Mouse (Mus musculus) mesoderm, embryonic 11.5 days (tissue): ENCODE measurements at regions not wholly inside any gene's neighbourhood (a gene's known extent, or its start where the extent isn't known, plus 50 kb on each side); places are given as distances from the start of the nearest gene placed in this dataset.

Experiments used
- DNase-seq: peaks from one replicate; pipeline ENCODE4 v3.0.0-alpha.2; 2012; ENCODE audit warnings: low read depth, low spot score

DNA sequence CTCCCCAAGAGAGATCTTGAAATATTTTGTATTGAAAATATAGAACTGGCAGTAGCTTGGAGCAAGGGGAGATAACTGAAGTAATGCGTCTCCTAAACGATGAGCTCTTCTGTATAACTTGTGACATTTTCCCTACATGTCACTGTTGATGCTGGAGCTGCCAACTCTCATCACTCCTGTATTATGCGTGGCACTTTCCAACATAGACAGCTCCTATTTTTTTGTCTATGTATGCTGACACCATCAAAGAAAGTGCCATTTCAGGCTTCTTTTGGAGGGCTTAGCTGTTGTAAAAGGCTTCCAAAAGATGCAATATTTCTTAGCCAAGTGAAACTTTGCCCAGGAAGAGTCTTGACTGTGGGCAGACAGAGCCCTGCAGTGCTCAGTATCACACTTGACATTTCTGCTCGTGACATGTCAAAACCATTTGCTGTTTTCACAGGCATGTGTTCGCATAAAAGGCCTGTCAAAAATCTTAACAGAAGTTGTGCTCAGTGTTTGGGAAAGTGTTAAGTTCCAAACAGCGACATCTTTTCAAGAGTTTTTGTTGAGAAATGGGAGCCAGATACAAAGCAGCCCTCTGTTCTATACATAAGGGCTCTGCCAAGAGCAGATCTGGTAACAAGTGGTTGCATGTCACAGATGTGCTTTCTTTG is 53.6 kb upstream of the Otol1 start:
- DNase-seq: no peak

DNA sequence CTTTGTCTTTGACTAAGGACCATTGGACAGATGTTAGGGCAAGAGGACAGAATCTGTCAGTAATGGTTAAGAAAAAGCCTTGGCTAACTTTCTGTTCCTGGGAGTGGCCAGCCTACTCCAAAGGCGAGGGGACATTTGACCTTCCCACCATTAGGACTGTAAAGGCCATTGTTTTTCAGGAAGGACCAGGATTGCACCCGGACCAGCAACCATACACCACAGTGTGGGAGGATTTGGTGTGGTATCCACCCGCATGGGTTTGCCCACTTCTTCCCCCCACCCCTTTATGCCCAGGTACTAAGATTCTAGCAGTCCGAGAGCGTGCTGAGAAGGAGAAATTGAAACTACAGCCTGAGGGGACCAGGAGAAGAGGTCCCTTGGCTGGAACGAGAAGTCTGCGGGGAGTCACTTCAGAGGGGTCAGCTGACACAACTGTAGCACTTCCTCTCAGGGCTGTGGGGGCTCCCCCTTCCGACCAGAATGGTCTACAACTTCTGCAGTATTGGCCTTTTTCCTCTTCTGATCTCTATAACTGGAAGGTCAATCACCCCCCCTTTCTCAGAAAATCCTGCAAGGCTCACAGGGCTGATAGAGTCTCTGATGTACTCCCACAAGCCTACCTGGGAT is 63.2 kb upstream of the Sptssb start:
- no peak for DNase-seq

DNA sequence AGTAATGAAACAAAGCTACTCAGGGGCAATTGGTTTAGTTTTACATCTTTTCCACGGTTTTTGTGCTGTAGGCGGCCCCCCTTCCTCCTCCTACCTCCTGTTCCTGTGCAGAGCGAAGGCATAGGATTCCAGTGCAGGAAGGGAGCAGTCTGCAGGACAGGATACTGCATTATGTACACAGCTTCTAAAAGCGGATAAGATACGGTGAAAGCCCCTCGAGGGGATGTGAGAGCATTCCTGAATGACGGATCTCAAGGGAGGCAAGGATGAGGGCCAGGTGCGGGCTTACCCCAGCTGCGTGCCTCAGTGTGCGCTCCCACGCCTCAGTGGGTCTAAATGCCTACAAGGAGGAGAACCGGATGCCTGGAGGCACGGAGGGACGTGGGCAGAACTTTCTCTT is 53.1 kb upstream of the Sptssb start:
- DNase-seq: peak; percentile 12

DNA sequence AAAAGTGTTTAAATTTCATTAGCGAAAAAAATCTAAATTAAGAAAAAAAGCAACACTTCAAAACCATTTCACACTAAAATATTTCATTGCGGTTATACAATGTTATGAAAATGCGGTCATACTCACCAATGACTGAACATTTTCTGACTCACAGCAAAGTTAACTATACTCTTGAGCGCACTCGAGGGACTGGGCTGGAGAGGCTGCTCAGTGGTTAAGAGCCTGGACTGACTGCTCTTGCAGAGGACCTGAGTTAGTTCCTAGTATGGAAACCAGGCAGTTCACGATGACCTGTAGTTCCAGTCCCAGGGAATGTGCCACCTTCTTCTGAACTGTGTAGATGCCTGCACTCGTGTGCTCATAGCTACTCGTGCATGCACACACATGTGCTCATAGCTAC is 50.3 kb upstream of the Sptssb start:
- DNase-seq: no peak
